Mouse (Mus musculus): ENCODE measurements around the gene Tmem80.

- TF ChIP-seq CTCF (IDR thresholded peaks at IDR 0.05; ENCODE audit: borderline replicate concordance, insufficient read depth, low read length) (no peak), POLR2A (IDR thresholded peaks at IDR 0.05; ENCODE audit: low read depth, low read length) (no peak)
Measured at GRCm38 (mm10) chr7:141343696-141344095, 16.2 kb downstream of the Tmem80 start.
